Mouse (Mus musculus) stomach, postnatal 0 days (tissue): ENCODE results near the gene Rag2.

ENCODE experiments used
- CTCF ChIP-seq: IDR thresholded peaks from 2 replicates; pipeline ENCODE4 v1.5.1; 2016; ENCODE audit warnings: antibody characterized with exemption, low read depth, mild to moderate bottlenecking, moderate library complexity
- EP300 ChIP-seq: optimal IDR thresholded peaks from 2 replicates; pipeline ENCODE3; 2016; ENCODE audit warnings: antibody characterized with exemption

GRCm38 (mm10) chr2:101600703-101601102 is 23.8 kb upstream of the Rag2 start:
- TF ChIP-seq CTCF (peak; percentile 31), EP300 (no peak)
